9 mouse cellular contexts compared by ENCODE assay signal in genomic region chr13:47244771-47245170, GRCm38 (mm10).
A peak's percentile ranks its signal among the peaks of the same experiment; 100 is the strongest.
DNase-seq lines count a peak whose midpoint lies in the region; ATAC-seq and TF ChIP-seq lines count a peak whose summit lies in the region.
"Had no signal": no experiment of that assay in that cellular context is flagged by ENCODE, and none has a peak within 500 bp of the region (broad histone marks: within the 10 kb centered on the region; RNA-seq: fewer than 3 reads in every experiment).

No protein-coding gene starts in this region.

- no peak overlapping the region for H3K4me3 ChIP-seq in neural tube, embryonic 14.5 days (ENCODE audit: low read depth, low read length)
- no peak overlapping the region for H3K4me3 ChIP-seq in heart, adult 2 months
- no peak overlapping the region for H3K4me3 ChIP-seq in kidney, embryonic 16.5 days (ENCODE audit: low read length)

- peak; percentile 99 for TF ChIP-seq EP300 in heart, adult 2 months (IDR thresholded peaks at IDR 0.05; ENCODE audit: insufficient read depth, low read depth, low read length)

- TF ChIP-seq CTCF in heart, adult 2 months (IDR thresholded peaks at IDR 0.05), result no peak

- 0 out of 2 replicates have a peak overlapping the region, but pooled peaks have one; percentile 34 for H3K27ac ChIP-seq in neural tube, embryonic 14.5 days (ENCODE audit: low read depth, low read length)
- peak overlapping the region; percentile 57 for H3K27ac ChIP-seq in heart, adult 2 months
- no peak overlapping the region for H3K27ac ChIP-seq in kidney, embryonic 16.5 days (ENCODE audit: low read length)
- H3K27ac ChIP-seq: kidney, postnatal 0 days had no signal

- peak; percentile 33; the same call in 1 of the 2 replicates for TF ChIP-seq POLR2A in heart, adult 2 months (IDR thresholded peaks at IDR 0.05; ENCODE audit: insufficient read depth, low read depth, low read length)

- H3K4me2 ChIP-seq in neural tube, embryonic 14.5 days (ENCODE audit: low read depth, low read length), result no peak overlapping the region
- H3K4me2 ChIP-seq in kidney, embryonic 16.5 days (replicated peaks; ENCODE audit: low read depth, low read length), result no peak overlapping the region

- H3K27me3 ChIP-seq in neural tube, embryonic 14.5 days (ENCODE audit: control insufficient read depth, insufficient read depth, low read length), result no peaks in the 10 kb centered on the region
- H3K27me3 ChIP-seq in heart, adult 2 months (ENCODE audit: control insufficient read depth, insufficient read depth, low read length), result no peaks in the 10 kb centered on the region
- H3K27me3 ChIP-seq in kidney, embryonic 16.5 days (ENCODE audit: insufficient read depth, low read length), result no peaks in the 10 kb centered on the region

- H3K9me3 ChIP-seq in neural tube, embryonic 14.5 days (ENCODE audit: control insufficient read depth, low read length), result no peaks in the 10 kb centered on the region
- H3K9me3 ChIP-seq in kidney, embryonic 16.5 days (ENCODE audit: low read length), result no peaks in the 10 kb centered on the region

- DNase-seq in neural tube, embryonic 10.5 days (ENCODE audit: extremely low spot score, low spot score), result no peak
- DNase-seq in heart, adult 2 months, result peak; percentile 59 to 84
- DNase-seq in layer of hippocampus, postnatal 14 days (ENCODE audit: low spot score in 2 of 2), result peak; percentile 67 to 81
- DNase-seq in right cerebral cortex, adult 2 months (ENCODE audit: low spot score in 2 of 2), result peak; percentile 56 to 73
- DNase-seq in embryo, embryonic 10 days (ENCODE audit: low spot score), result no peak
- no peak for DNase-seq in ovary, adult 18-20 months (ENCODE audit: low spot score)

- H3K9ac ChIP-seq in neural tube, embryonic 14.5 days (replicated peaks; ENCODE audit: low read depth, low read length), result no peak overlapping the region
- H3K9ac ChIP-seq in heart, adult 2 months (ENCODE audit: low read depth, low read length), result no peak overlapping the region
- H3K9ac ChIP-seq in kidney, embryonic 16.5 days (replicated peaks; ENCODE audit: low read length), result no peak overlapping the region

- no peaks in the 10 kb centered on the region for H3K79me2 ChIP-seq in heart, adult 2 months (replicated peaks; ENCODE audit: control insufficient read depth, insufficient read depth, low read length)

- WGBS in neural tube, embryonic 14.5 days, result 66% methylated on average over 11 of the region's 11 CpGs
- WGBS in heart, adult 2 months, result 29% methylated on average over 11 of the region's 11 CpGs
- WGBS in kidney, embryonic 16.5 days, result 68% methylated on average over 11 of the region's 11 CpGs

- intact Hi-C loops in heart, adult 2 months (cut with DNase I), result no loop called here

- H3K36me3 ChIP-seq in neural tube, embryonic 14.5 days (ENCODE audit: control insufficient read depth, insufficient read depth, low read length), result no peaks in the 10 kb centered on the region
- peaks cover 4% of the 10 kb centered on the region for H3K36me3 ChIP-seq in heart, adult 2 months (ENCODE audit: control insufficient read depth, insufficient read depth, low read length)
- H3K36me3 ChIP-seq in kidney, embryonic 16.5 days (ENCODE audit: insufficient read depth, low read length), result no peaks in the 10 kb centered on the region; the same call in 1 of the 2 replicates

- ATAC-seq in neural tube, embryonic 14.5 days (ENCODE audit: low read depth), result 0 out of 2 replicates have a peak, but pooled peaks have one; percentile 41
- ATAC-seq in kidney, embryonic 16.5 days (ENCODE audit: low FRiP score, low TSS enrichment), result no peak

- no peaks in the 10 kb centered on the region for H3K4me1 ChIP-seq in neural tube, embryonic 14.5 days (ENCODE audit: control insufficient read depth, insufficient read depth, low read length)
- no peaks in the 10 kb centered on the region for H3K4me1 ChIP-seq in heart, adult 2 months (ENCODE audit: control insufficient read depth, insufficient read depth, low read length)
- no peaks in the 10 kb centered on the region for H3K4me1 ChIP-seq in kidney, embryonic 16.5 days (ENCODE audit: insufficient read depth, low read length)

Comparison
In these comparisons a context has a peak if more than half of its experiments do, and no peak if none do; other contexts are left out.
1. DNase-seq: peak in heart, adult 2 months (2 of 2), layer of hippocampus, postnatal 14 days (2 of 2) and right cerebral cortex, adult 2 months (2 of 2); none in neural tube, embryonic 10.5 days (single experiment), embryo, embryonic 10 days (single experiment) and ovary, adult 18-20 months (single experiment).